18 mouse cellular contexts compared by ENCODE assay signal in the genomic region with DNA sequence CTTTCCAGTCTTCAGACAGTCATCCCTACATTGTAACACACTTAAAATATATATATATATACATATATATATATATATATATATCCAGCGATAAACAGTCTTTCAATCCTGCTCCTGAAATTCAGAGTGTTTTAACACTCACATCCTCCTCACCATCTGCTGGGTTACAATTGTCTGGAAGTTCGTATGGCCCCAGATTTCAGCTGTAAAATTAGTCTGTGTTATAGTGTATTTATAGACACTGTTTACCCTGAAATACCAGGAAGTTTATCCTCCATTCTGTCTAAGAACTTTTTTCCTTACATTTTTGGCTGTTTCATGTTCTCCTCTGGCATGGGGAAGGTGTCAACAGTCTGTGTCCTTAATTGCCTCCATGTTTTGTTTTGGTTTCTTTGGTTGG.
DNase-seq lines count a peak whose midpoint lies in the region.
"Had no signal": no experiment of that assay in that cellular context is flagged by ENCODE, and none has a peak within 500 bp of the region (broad histone marks: within the 10 kb centered on the region; RNA-seq: fewer than 3 reads in every experiment).

No protein-coding gene starts in this region.

- intact Hi-C loops in left cerebral cortex, postnatal 14 days (cut with DNase I) = loop anchor here (10.0 kb wide), 1 partner anchor 58 kb away; no protein-coding TSS in a partner anchor

- peak; percentile 11 for DNase-seq in layer of hippocampus, adult 9-10 months (ENCODE audit: low spot score)
- DNase-seq in layer of hippocampus, postnatal 10 days (ENCODE audit: low spot score in 2 of 2) = no peak
- DNase-seq in right cerebral cortex, adult 18-20 months = peak; percentile 38
- no peak for DNase-seq in right cerebral cortex, postnatal 14 days
- DNase-seq in left cerebral cortex, postnatal 14 days (ENCODE audit: low spot score in 2 of 2) = peak; percentile 39 to 50
- peak; percentile 80 for DNase-seq in telencephalon, adult 2 months (ENCODE audit: low read depth, low spot score)
- no peak for DNase-seq in gastrocnemius, adult 18-20 months (ENCODE audit: low spot score)
- DNase-seq: adrenal gland, postnatal 25 days; B cell, adult 2 months; cerebellum, adult 8-10 months; cerebellum, postnatal 25 days; heart, adult 2 months; heart, postnatal 4 days; kidney, adult 9 months; kidney, postnatal 10 days; liver; lung, adult 2 months; lung, postnatal 10 days had no signal

Comparison
In these comparisons a context has a peak if more than half of its experiments do, and no peak if none do; other contexts are left out.
1. DNase-seq: peak in layer of hippocampus, adult 9-10 months (single experiment), right cerebral cortex, adult 18-20 months (single experiment), left cerebral cortex, postnatal 14 days (2 of 2) and telencephalon, adult 2 months (single experiment); none in layer of hippocampus, postnatal 10 days (0 of 2), right cerebral cortex, postnatal 14 days (single experiment) and gastrocnemius, adult 18-20 months (single experiment).